Mouse (Mus musculus) cerebral cortex, adult 2 months (tissue): ENCODE results near the gene Bckdk.

Source experiments
- WGBS: fragments of 180-500 bp; shearing (Covaris S2); methylation state at CpG from one replicate; pipeline ENCODE4 v1.1.7; 2018; 5-methylcytosine and 5-hydroxymethylcytosine counted together

Gene Bckdk

GRCm38 (mm10) chr7:127895891-127896290 lies 8.0 kb upstream of the Bckdk start:
- 66% methylated on average over 7 of the region's 7 CpGs for WGBS

DNA sequence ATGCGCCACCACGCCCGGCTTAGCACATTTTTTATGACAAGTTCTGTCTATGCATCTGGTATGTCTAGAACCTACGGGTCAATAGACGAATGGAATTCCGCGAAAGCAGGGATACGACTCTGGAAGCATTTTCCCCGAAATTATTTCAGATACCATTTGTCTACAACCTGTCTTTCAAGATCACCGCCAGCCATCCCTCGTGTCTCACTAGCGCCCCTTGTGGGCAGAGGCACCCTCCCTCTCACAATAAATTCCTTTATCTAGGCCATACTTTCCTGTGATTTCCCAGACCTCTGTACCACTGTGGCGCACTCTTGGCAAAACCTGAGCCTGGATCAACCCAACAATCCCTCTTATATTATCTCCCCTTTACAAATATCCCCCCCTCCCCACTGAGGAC lies 7.5 kb upstream of the Bckdk start:
- WGBS = 54% methylated on average over 13 of the region's 13 CpGs

GRCm38 (mm10) chr7:127897542-127897941 lies 6.3 kb upstream of the Bckdk start:
- 95% methylated on average over 7 of the region's 7 CpGs for WGBS

GRCm38 (mm10) chr7:127898179-127898956 lies 5.5 kb upstream of the Bckdk start:
- WGBS = 39% methylated on average over 10 of the region's 10 CpGs

DNA sequence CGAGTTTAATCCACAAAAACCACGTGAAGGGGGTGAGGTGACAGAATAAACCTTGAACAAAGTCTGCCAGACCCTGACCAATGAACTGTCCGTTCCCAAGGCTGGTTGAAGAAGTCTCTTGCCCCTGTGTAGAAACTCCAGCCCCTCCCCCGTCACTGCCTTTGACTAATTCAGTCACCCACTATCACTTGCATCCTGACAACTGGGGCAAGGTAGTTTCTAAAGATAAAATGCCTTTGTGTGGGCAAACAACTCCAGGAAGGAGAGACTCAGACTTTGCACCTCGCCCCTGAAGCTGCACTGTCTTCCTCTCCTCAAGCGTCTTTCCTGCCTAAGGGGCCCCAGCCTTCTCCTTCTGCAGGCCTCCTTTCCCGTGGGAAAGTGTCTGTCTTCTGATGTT lies 3.9 kb upstream of the Bckdk start:
- WGBS = 43% methylated on average over 7 of the region's 7 CpGs

GRCm38 (mm10) chr7:127901772-127902171 lies 2.1 kb upstream of the Bckdk start:
- 88% methylated on average over 2 of the region's 2 CpGs for WGBS

GRCm38 (mm10) chr7:127907939-127908338 lies 4.1 kb downstream of the Bckdk start:
- 96% methylated on average over 12 of the region's 12 CpGs for WGBS

GRCm38 (mm10) chr7:127908656-127909055 lies 4.8 kb downstream of the Bckdk start:
- WGBS = 84% methylated on average over 4 of the region's 4 CpGs

GRCm38 (mm10) chr7:127912190-127912871 lies 8.4 kb downstream of the Bckdk start, which contains the start of gene Kat8:
Kat8 (plus strand) TSS chr7:127912516.
- WGBS = under 1% methylated on average over 40 of the region's 40 CpGs

GRCm38 (mm10) chr7:127912938-127913337 lies 9.1 kb downstream of the Bckdk start:
- WGBS = 8% methylated on average over 4 of the region's 4 CpGs

DNA sequence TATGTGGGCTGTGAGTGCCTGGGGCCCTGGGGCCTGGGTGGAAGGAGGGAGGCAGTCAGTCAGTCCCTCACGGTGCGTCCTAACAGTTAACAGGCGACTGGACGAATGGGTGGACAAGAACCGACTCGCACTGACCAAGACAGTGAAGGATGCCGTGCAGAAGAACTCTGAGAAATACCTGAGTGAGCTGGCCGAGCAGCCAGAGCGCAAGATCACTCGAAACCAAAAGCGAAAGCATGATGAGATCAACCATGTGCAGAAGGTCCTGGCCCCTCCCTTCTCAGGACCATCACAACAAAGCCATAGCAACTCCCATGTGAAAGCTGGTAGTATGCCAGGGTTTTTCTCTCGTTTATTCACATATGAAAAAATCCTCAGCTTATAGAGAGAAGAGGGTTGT lies 11.4 kb downstream of the Bckdk start:
- 90% methylated on average over 12 of the region's 12 CpGs for WGBS

GRCm38 (mm10) chr7:127918203-127918602 lies 14.3 kb downstream of the Bckdk start:
- 49% methylated on average over 3 of the region's 3 CpGs for WGBS

- whole genome bisulfite sequencing = 71% methylated on average over 7 of the region's 7 CpGs
These were observed 15.4 kb downstream of the Bckdk start for GRCm38 (mm10) chr7:127919290-127919689.

DNA sequence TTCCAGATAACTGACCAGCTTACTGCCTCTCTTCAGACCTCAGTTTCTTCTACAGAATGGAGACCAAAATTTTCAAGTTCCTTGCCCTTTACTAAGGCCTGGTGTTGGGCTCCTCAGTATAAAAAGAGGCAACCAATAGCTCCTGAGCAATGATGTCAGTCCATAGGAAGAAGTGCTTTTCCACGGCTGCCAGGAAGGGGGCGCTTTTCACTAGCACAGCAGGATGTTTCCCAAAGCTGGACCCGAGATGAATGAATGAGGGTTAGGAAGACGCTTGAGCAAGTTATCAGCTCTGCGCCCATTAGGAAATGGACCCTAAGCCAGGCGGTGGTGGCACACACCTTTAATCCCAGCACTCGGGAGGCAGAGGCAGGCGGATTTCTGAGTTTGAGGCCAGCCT lies 17.6 kb downstream of the Bckdk start:
- 66% methylated on average over 8 of the region's 8 CpGs for WGBS

DNA sequence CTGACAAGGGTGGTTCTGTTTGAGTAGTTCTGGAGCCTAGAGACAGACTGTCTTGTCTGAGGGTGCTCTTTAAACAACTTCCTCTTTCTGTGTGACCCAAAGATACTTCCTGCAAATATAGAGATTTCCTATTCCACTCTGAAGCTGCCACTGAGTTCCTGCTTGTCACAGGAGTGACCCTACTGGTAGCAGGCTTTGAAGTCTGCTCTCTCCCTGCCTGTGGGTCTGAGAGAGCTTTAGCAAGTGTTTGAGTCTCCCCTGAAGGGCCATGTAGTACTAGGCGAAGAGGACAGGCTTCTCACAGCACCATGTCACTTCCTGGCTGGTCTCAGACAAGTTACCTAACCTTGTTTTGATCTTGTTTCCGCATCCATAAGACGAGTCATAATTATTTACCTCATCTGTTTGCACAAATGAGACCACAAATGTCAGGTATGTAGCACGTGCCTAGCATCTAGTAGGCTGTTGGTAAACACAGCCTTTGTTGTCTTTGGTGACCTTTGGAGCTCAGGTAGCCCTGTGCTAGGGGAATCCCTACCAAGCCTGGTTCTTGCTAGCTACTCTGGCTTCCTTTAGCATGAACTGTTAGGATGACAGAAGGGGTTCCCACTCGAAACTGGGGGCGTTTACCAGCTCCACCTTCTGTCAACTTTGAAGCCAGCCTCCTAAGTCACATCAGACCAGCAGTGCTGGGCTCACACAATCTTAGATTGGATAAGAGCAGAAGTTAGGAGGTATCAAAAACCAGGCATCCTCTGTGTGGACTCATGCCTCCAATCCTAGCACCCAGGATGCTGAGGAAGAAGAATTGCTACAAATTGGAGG lies 18.8 kb downstream of the Bckdk start:
- 60% methylated on average over 6 of the region's 6 CpGs for WGBS

- 84% methylated on average over 5 of the region's 5 CpGs for WGBS
These were observed 19.8 kb downstream of the Bckdk start for GRCm38 (mm10) chr7:127923714-127924113.

DNA sequence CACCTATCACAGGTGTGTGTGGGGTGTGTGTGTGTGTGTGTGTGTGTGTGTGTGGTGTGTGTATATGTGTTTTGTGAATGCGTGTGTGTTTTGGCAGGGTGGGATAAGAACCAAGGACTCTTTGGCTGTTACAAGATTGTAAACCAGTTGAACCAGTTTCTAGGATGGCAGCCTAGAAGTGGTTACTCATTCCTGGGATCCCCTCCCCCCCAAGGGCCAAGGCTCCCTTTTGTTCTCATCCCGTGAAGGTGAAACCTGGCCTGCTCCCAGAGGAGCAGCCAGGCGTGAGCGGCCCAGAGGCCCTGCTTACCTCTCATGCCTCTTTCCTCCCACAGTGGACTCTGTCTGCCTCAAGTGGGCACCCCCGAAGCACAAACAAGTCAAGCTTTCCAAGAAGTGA lies 21.4 kb downstream of the Bckdk start:
- 72% methylated on average over 5 of the region's 5 CpGs for WGBS

- WGBS = 90% methylated on average over 8 of the region's 8 CpGs
These were observed 22.2 kb downstream of the Bckdk start for GRCm38 (mm10) chr7:127926066-127926465.

DNA sequence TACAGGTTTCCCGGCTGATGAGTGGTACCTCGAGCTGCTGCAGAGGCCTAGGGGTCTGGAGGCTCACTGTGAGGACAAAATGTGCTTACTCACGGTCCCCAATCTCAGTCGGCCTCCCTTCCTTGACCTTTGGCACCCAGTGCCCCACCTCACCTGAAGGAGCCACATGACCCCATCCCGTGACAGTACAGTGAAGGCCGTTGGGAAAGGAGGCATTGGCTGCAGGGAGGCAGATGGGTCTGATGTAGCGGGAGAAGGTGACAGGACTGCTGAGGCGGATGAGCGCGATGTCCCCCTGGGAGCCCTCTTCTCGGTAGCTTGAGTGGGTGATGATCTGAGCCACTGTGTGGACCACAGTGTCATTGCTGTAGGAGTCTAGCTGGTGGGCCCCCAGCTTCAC lies 23.0 kb downstream of the Bckdk start:
- WGBS = 88% methylated on average over 11 of the region's 11 CpGs

GRCm38 (mm10) chr7:127927726-127928125 lies 23.8 kb downstream of the Bckdk start:
- 86% methylated on average over 11 of the region's 11 CpGs for WGBS

GRCm38 (mm10) chr7:127928596-127928995 lies 24.7 kb downstream of the Bckdk start:
- WGBS = 64% methylated on average over 5 of the region's 5 CpGs

- WGBS = 35% methylated on average over 6 of the region's 6 CpGs
These were observed 26.0 kb downstream of the Bckdk start, which contains the start of gene Prss8 for GRCm38 (mm10) chr7:127929923-127930322. Prss8 (minus strand) TSS chr7:127930104.
